In genomic region chr1:152669446-152670180, GRCm38 (mm10) we compare ENCODE assay signal across 11 mouse cellular contexts.
DNase-seq lines count a peak whose midpoint lies in the region; ATAC-seq and TF ChIP-seq lines count a peak whose summit lies in the region.
"Had no signal": no experiment of that assay in that cellular context is flagged by ENCODE, and none has a peak within 500 bp of the region (broad histone marks: within the 10 kb centered on the region; RNA-seq: fewer than 3 reads in every experiment).

No protein-coding gene starts in this region.

- H3K4me1 ChIP-seq in heart, adult 2 months (ENCODE audit: control insufficient read depth, insufficient read depth, low read length), result peaks cover 3% of the 10 kb centered on the region; the same call in 1 of the 2 replicates
- H3K4me1 ChIP-seq in lung, embryonic 16.5 days (replicated peaks; ENCODE audit: control insufficient read depth, insufficient read depth, low read length), result peaks cover 12% of the 10 kb centered on the region
- peaks cover 7% of the 10 kb centered on the region; the same call in 1 of the 2 replicates for H3K4me1 ChIP-seq in embryonic facial prominence, embryonic 15.5 days

- no peaks in the 10 kb centered on the region for H3K9me3 ChIP-seq in lung, embryonic 16.5 days (ENCODE audit: control insufficient read depth, low read length)
- no peaks in the 10 kb centered on the region for H3K9me3 ChIP-seq in embryonic facial prominence, embryonic 15.5 days (replicated peaks)

- H3K4me3 ChIP-seq in heart, adult 2 months, result no peak overlapping the region
- no peak overlapping the region for H3K4me3 ChIP-seq in lung, embryonic 16.5 days (ENCODE audit: low read length)
- H3K4me3 ChIP-seq in embryonic facial prominence, embryonic 15.5 days (replicated peaks), result no peak overlapping the region

- TF ChIP-seq EP300 in heart, adult 2 months (IDR thresholded peaks at IDR 0.05; ENCODE audit: insufficient read depth, low read depth, low read length), result no peak

- intact Hi-C loops in heart, adult 2 months (cut with DNase I), result no loop called here
- intact Hi-C loops in heart, postnatal 14 days (cut with DNase I), result no loop called here

- H3K79me2 ChIP-seq in heart, adult 2 months (replicated peaks; ENCODE audit: control insufficient read depth, insufficient read depth, low read length), result no peaks in the 10 kb centered on the region

- DNase-seq in heart, adult 2 months, result no peak
- DNase-seq in heart, postnatal 14 days, result no peak
- DNase-seq in lung, postnatal 25 days (ENCODE audit: low spot score), result no peak
- peak; percentile 68 for DNase-seq in skeletal muscle tissue, adult 2 months (ENCODE audit: low read depth, low spot score)
- no peak for DNase-seq in adrenal gland, postnatal 14 days
- DNase-seq in cerebellum, adult 9-11 months, result no peak
- DNase-seq: embryo, embryonic 11 days; liver, postnatal 0 days had no signal

- TF ChIP-seq CTCF in heart, adult 2 months (IDR thresholded peaks at IDR 0.05), result no peak

- H3K9ac ChIP-seq in heart, adult 2 months (ENCODE audit: low read depth, low read length), result no peak overlapping the region
- no peak overlapping the region for H3K9ac ChIP-seq in lung, embryonic 16.5 days (ENCODE audit: low read length)
- H3K9ac ChIP-seq in embryonic facial prominence, embryonic 15.5 days, result no peak overlapping the region
- H3K9ac ChIP-seq: liver, postnatal 0 days had no signal

- no peak overlapping the region for H3K4me2 ChIP-seq in lung, embryonic 16.5 days (ENCODE audit: low read depth, low read length)
- H3K4me2 ChIP-seq in embryonic facial prominence, embryonic 15.5 days (replicated peaks), result no peak overlapping the region

- H3K36me3 ChIP-seq in heart, adult 2 months (ENCODE audit: control insufficient read depth, insufficient read depth, low read length), result no peaks in the 10 kb centered on the region
- no peaks in the 10 kb centered on the region for H3K36me3 ChIP-seq in lung, embryonic 16.5 days (ENCODE audit: control insufficient read depth, insufficient read depth, low read length)
- H3K36me3 ChIP-seq in embryonic facial prominence, embryonic 15.5 days, result no peaks in the 10 kb centered on the region

- H3K27me3 ChIP-seq in heart, adult 2 months (ENCODE audit: control insufficient read depth, insufficient read depth, low read length), result no peaks in the 10 kb centered on the region
- H3K27me3 ChIP-seq in lung, embryonic 16.5 days (ENCODE audit: control insufficient read depth, insufficient read depth, low read depth, low read length), result no peaks in the 10 kb centered on the region
- no peaks in the 10 kb centered on the region for H3K27me3 ChIP-seq in embryonic facial prominence, embryonic 15.5 days

- WGBS in heart, adult 2 months, result 36% methylated on average over 8 of the region's 8 CpGs
- 40% methylated on average over 8 of the region's 8 CpGs for WGBS in lung, embryonic 16.5 days
- 35% methylated on average over 8 of the region's 8 CpGs for WGBS in embryonic facial prominence, embryonic 15.5 days

- peak overlapping the region; percentile 27 for H3K27ac ChIP-seq in heart, adult 2 months
- H3K27ac ChIP-seq in lung, embryonic 16.5 days (ENCODE audit: low read length), result no peak overlapping the region
- H3K27ac ChIP-seq in embryonic facial prominence, embryonic 15.5 days (replicated peaks), result no peak overlapping the region

- ATAC-seq in lung, embryonic 16.5 days (ENCODE audit: low read depth), result peak; percentile 83
- ATAC-seq in embryonic facial prominence, embryonic 15.5 days (ENCODE audit: insufficient number of reproducible peaks, low FRiP score, low TSS enrichment, low read depth), result peak; percentile 67; the same call in 1 of the 2 replicates
- ATAC-seq: inflammation-experienced regulatory T-cells, adult 6 months; liver, postnatal 0 days had no signal

- TF ChIP-seq POLR2A in heart, adult 2 months (IDR thresholded peaks at IDR 0.05; ENCODE audit: insufficient read depth, low read depth, low read length), result no peak
